Mouse (Mus musculus) embryonic fibroblast, embryonic 13.5 days (primary cell): Measurements from ENCODE around the gene Garnl3.

Experiments used
- CTCF ChIP-seq: IDR thresholded peaks from 2 replicates; pipeline ENCODE4 v1.5.1; 2011; ENCODE audit warnings: mild to moderate bottlenecking, control low read depth, low read length, moderate library complexity, borderline replicate concordance; ENCODE audit not compliant: insufficient read depth
- POLR2A ChIP-seq: IDR thresholded peaks from 2 replicates; pipeline ENCODE4 v1.6.1; 2011; ENCODE audit warnings: low read depth, mild to moderate bottlenecking, control low read depth, low read length, moderate library complexity

- TF ChIP-seq POLR2A (no peak), CTCF (no peak)
Observed at GRCm38 (mm10) chr2:32978675-32979074, 152.8 kb downstream of the Garnl3 start.
